ENCODE assay signal across 32 mouse cellular contexts in the genomic region with DNA sequence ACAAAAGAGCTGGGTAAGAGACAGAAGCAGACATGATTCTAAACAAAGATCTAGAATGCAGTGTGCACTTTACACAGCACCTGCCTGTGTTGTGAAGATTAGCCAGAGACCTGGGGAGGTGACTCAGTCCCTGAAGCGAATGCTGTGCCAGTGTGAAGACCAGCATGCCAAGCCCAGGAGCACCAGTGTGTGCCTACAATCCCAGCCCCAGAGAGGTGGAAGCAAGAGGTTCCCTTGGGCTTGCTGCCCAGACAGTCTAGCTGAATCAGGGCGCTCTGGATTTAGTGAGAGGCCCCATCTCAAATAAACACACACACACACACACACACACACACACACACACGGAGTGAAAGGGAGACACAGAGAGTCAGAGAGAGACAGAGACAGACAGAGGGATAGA. TPM values are rescaled to one million over a fixed set of nuclear protein-coding genes. Genes with fewer than 3 reads are reported as not detected.
DNase-seq lines count a peak whose midpoint lies in the region; ATAC-seq and TF ChIP-seq lines count a peak whose summit lies in the region.
"Had no signal": no experiment of that assay in that cellular context is flagged by ENCODE, and none has a peak within 500 bp of the region (broad histone marks: within the 10 kb centered on the region; RNA-seq: fewer than 3 reads in every experiment).

No protein-coding gene starts in this region.

- no peak overlapping the region for H3K9ac ChIP-seq in heart, embryonic 11.5 days (ENCODE audit: low read depth, low read length)
- H3K9ac ChIP-seq: embryonic facial prominence, embryonic 15.5 days; forebrain, embryonic 12.5 days; forebrain, postnatal 0 days; hindbrain, embryonic 12.5 days; intestine, embryonic 15.5 days; limb, embryonic 12.5 days; lung, embryonic 15.5 days; midbrain, embryonic 15.5 days; neural tube, embryonic 15.5 days had no signal

- no peak overlapping the region for H3K4me3 ChIP-seq in heart, embryonic 10.5 days
- no peak overlapping the region for H3K4me3 ChIP-seq in heart, embryonic 11.5 days (ENCODE audit: low read depth, low read length)
- no peak overlapping the region for H3K4me3 ChIP-seq in lung, adult 2 months (replicated peaks; ENCODE audit: extremely low read depth, low read depth, low read length)
- H3K4me3 ChIP-seq: embryonic facial prominence, embryonic 15.5 days; forebrain, embryonic 12.5 days; hindbrain, embryonic 12.5 days; intestine, embryonic 15.5 days; left cerebral cortex, adult 2 months; limb, embryonic 12.5 days; lung, embryonic 15.5 days; midbrain, embryonic 10.5 days; midbrain, embryonic 15.5 days; neural tube, embryonic 15.5 days had no signal

- TF ChIP-seq POLR2A in lung, adult 2 months (IDR thresholded peaks at IDR 0.05; ENCODE audit: borderline replicate concordance, extremely low read depth, low read depth, low read length), result no peak

- H3K4me1 ChIP-seq in heart, embryonic 10.5 days, result peaks cover 80% of the 10 kb centered on the region
- H3K4me1 ChIP-seq in heart, embryonic 11.5 days (ENCODE audit: control insufficient read depth, insufficient read depth, low read length), result peaks cover 55% of the 10 kb centered on the region
- H3K4me1 ChIP-seq in lung, adult 2 months (ENCODE audit: control insufficient read depth, insufficient read depth, low read length), result peaks cover 3% of the 10 kb centered on the region; the same call in 1 of the 2 replicates

- no peaks in the 10 kb centered on the region for H3K36me3 ChIP-seq in heart, embryonic 10.5 days
- no peaks in the 10 kb centered on the region for H3K36me3 ChIP-seq in heart, embryonic 11.5 days (ENCODE audit: control insufficient read depth, insufficient read depth, low read length)
- H3K36me3 ChIP-seq: embryonic facial prominence, embryonic 15.5 days; forebrain, embryonic 12.5 days; hindbrain, embryonic 12.5 days; intestine, embryonic 15.5 days; limb, embryonic 12.5 days; lung, embryonic 15.5 days; midbrain, embryonic 10.5 days; midbrain, embryonic 15.5 days; neural tube, embryonic 15.5 days had no signal

- peak overlapping the region; percentile 32; the same call in 1 of the 2 replicates for H3K27ac ChIP-seq in heart, embryonic 10.5 days
- H3K27ac ChIP-seq in heart, embryonic 11.5 days (ENCODE audit: low read depth, low read length), result no peak overlapping the region
- H3K27ac ChIP-seq: embryonic facial prominence, embryonic 15.5 days; forebrain, embryonic 12.5 days; hindbrain, embryonic 12.5 days; hindbrain, postnatal 0 days; intestine, embryonic 15.5 days; left cerebral cortex, adult 2 months; limb, embryonic 12.5 days; lung, embryonic 15.5 days; midbrain, embryonic 10.5 days; midbrain, embryonic 15.5 days; neural tube, embryonic 15.5 days had no signal

- no peaks in the 10 kb centered on the region for H3K27me3 ChIP-seq in heart, embryonic 10.5 days (ENCODE audit: insufficient read depth, poor library complexity, severe bottlenecking)
- no peaks in the 10 kb centered on the region for H3K27me3 ChIP-seq in heart, embryonic 11.5 days (ENCODE audit: control insufficient read depth, insufficient read depth, low read length)
- H3K27me3 ChIP-seq: embryonic facial prominence, embryonic 15.5 days; hindbrain, embryonic 12.5 days; intestine, embryonic 15.5 days; midbrain, embryonic 15.5 days; neural tube, embryonic 15.5 days had no signal

- H3K4me2 ChIP-seq in heart, embryonic 11.5 days, result no peak overlapping the region
- H3K4me2 ChIP-seq: embryonic facial prominence, embryonic 15.5 days; forebrain, embryonic 12.5 days; hindbrain, embryonic 12.5 days; intestine, embryonic 15.5 days; limb, embryonic 12.5 days; liver, embryonic 11.5 days; lung, embryonic 15.5 days; midbrain, embryonic 15.5 days; neural tube, embryonic 15.5 days had no signal

- H3K9me3 ChIP-seq in heart, embryonic 10.5 days, result no peaks in the 10 kb centered on the region
- H3K9me3 ChIP-seq in heart, embryonic 11.5 days (replicated peaks; ENCODE audit: control insufficient read depth, low read length), result no peaks in the 10 kb centered on the region
- H3K9me3 ChIP-seq: embryonic facial prominence, embryonic 15.5 days; forebrain, embryonic 12.5 days; hindbrain, embryonic 12.5 days; intestine, embryonic 15.5 days; limb, embryonic 12.5 days; lung, embryonic 15.5 days; midbrain, embryonic 10.5 days; midbrain, embryonic 15.5 days; neural tube, embryonic 15.5 days had no signal

- ATAC-seq in heart, embryonic 11.5 days (replicated peaks; ENCODE audit: insufficient number of reproducible peaks, low FRiP score, low TSS enrichment), result no peak
- ATAC-seq: forebrain, postnatal 0 days; hindbrain, postnatal 0 days; intestine, embryonic 15.5 days; midbrain, embryonic 15.5 days had no signal

- TF ChIP-seq CTCF in lung, adult 2 months (IDR thresholded peaks at IDR 0.05; ENCODE audit: insufficient read depth, low read length), result no peak

- DNase-seq in heart, embryonic 10.5 days (ENCODE audit: low spot score), result no peak
- DNase-seq in brain, adult 2 months (ENCODE audit: low read depth, low spot score), result peak; percentile 75
- DNase-seq in cerebellum, adult 18-20 months, result peak; percentile 66 to 72
- peak; percentile 52 to 70 for DNase-seq in cerebellum, postnatal 14 days
- no peak for DNase-seq in urinary bladder, adult 18-20 months (ENCODE audit: low spot score in 2 of 2)
- DNase-seq in layer of hippocampus, postnatal 25 days (ENCODE audit: extremely low spot score in 1 of 2, low spot score in 1 of 2), result no peak
- DNase-seq in lung, adult 2 months, result no peak
- DNase-seq: adrenal gland, adult 2 months; B cell, adult 2 months; forebrain, postnatal 0 days; gastrocnemius, postnatal 10 days; heart, postnatal 36 days; kidney, adult 8-10 months; kidney, postnatal 10 days; layer of hippocampus, adult 9-11 months; retina, postnatal 1 day; right cerebral cortex, postnatal 14 days; spleen, adult 18-20 months; thymus, postnatal 4 days had no signal

- 76% methylated on average over 3 of the region's 3 CpGs for WGBS in heart, embryonic 10.5 days
- WGBS in heart, embryonic 11.5 days (ENCODE audit: insufficient replicate concordance), result 77% methylated on average over 3 of the region's 3 CpGs
- 67% methylated on average over 3 of the region's 3 CpGs for WGBS in lung, adult 2 months

RNA-seq across cellular contexts. Expression of gene D5Ertd579e, which starts 22.1 kb away (rescaled TPM):
- polyA plus RNA-seq in heart, embryonic 10.5 days (2016; fragmentation: Nextera tagmentation; extraction: Ambion mirVana), result 25.5 and 33.7 TPM in 2 replicates
- polyA plus RNA-seq in heart, embryonic 11.5 days (2014; fragmentation: Nextera tagmentation; extraction: Ambion mirVana), result 27.8 and 32.0 TPM in 2 replicates
- 100 to 1,000 TPM in 1 of 2 experiments, 10 to 100 TPM in 1; 87.8 to 107 TPM for total RNA-seq in layer of hippocampus, postnatal 25 days (2021)
- 14.4 and 23.3 TPM in 2 replicates for polyA plus RNA-seq in lung, adult 2 months (2012; rRNA removed)

RNA-seq across cellular contexts. Expression of gene Bloc1s4, which starts 30.6 kb away (rescaled TPM):
- 19.5 and 27.1 TPM in 2 replicates for polyA plus RNA-seq in heart, embryonic 10.5 days (2016; fragmentation: Nextera tagmentation; extraction: Ambion mirVana)
- polyA plus RNA-seq in heart, embryonic 11.5 days (2014; fragmentation: Nextera tagmentation; extraction: Ambion mirVana), result 20.0 and 20.1 TPM in 2 replicates
- 10 to 100 TPM; 25.2 to 26.1 TPM for total RNA-seq in layer of hippocampus, postnatal 25 days (2021)
- 25.7 and 33.4 TPM in 2 replicates for polyA plus RNA-seq in lung, adult 2 months (2012; rRNA removed)

Comparison
In these comparisons a context has a peak if more than half of its experiments do, and no peak if none do; other contexts are left out.
1. DNase-seq: peak in brain, adult 2 months (single experiment), cerebellum, adult 18-20 months (2 of 2) and cerebellum, postnatal 14 days (2 of 2); none in heart, embryonic 10.5 days (single experiment), urinary bladder, adult 18-20 months (0 of 2), layer of hippocampus, postnatal 25 days (0 of 2) and lung, adult 2 months (single experiment).